Mouse (Mus musculus): ENCODE measurements around the gene Popdc2.
A peak's percentile ranks its signal among the peaks of the same experiment; 100 is the strongest.

Gene Popdc2

DNA sequence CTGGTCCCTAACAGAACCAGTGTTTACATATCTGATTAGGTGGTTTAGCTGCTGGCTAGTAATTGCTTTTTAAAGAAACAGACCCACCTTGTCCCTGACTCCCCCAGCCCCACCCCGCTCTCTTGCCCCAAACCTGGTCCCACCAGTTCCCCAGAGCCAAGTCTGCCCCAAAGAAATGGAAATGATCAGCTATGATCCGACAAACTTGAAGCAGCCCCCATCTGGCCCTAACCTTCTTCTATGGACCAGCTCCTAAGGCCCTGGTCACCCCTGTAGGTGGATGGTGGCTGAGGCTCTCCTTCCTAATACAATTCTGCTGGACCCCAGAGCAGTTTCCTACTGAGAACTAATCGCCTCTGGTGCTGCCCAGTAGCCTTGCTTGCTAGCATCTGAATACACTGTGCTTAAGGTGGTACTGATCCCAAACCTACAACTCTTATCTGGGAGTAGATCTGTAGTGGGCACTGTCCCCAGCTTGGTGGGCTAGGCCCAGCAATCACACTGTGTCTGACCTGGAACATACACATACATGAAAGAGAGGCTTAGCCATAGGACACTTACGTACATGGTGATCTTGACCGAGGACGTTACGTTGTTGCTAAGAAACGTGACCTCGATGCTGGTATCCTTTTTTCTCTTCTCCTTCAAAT lies 38.4 kb downstream of the Popdc2 start:
- DNase-seq (ENCODE audit: low read depth, low spot score), result no peak

GRCm38 (mm10) chr16:38401468-38401867 lies 39.5 kb downstream of the Popdc2 start:
- DNase-seq (ENCODE audit: low read depth, low spot score), result no peak

- peak; percentile 82 for DNase-seq (ENCODE audit: low read depth, low spot score)
These were observed 41.6 kb downstream of the Popdc2 start for GRCm38 (mm10) chr16:38403639-38404038.

DNA sequence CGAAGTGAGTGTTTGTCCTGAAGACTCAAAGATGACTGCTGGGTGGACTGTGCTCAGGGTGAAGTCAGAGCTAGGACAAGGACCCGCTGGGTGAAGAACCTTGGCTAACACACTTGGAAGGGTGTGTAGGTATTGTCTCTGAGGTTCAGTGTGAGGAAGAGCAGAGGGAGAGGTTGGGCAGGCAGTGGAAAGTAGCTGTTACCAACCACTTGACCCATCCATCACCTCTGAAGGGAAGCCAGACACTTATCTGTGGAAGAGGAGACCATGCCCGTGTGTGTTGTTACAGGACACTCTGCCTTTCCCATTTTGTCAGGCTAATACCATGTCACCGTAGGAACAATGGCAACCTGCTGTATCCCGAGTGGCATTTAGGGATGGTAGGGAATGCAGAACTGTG lies 44.3 kb downstream of the Popdc2 start:
- DNase-seq (ENCODE audit: low read depth, low spot score), result no peak

DNA sequence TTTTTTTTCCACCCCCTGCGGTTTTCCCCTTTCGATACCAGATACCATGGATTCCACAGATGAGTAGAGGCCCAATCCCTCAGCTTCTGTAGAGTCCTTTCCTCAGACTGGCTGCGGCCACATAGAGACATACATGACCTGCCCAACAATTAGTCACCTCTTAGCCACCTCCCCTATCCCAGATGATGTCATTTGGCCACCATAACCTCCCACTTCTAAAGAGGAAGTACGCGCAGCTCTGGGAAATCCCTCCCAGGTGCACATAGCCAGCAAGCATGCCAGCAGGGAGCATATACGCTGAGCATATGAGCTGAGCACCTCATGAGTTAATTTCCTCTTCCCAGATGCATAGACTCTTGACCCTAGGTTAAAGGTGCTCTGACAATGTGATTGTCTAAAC lies 44.7 kb downstream of the Popdc2 start:
- peak; percentile 88 for DNase-seq (ENCODE audit: low read depth, low spot score)

DNA sequence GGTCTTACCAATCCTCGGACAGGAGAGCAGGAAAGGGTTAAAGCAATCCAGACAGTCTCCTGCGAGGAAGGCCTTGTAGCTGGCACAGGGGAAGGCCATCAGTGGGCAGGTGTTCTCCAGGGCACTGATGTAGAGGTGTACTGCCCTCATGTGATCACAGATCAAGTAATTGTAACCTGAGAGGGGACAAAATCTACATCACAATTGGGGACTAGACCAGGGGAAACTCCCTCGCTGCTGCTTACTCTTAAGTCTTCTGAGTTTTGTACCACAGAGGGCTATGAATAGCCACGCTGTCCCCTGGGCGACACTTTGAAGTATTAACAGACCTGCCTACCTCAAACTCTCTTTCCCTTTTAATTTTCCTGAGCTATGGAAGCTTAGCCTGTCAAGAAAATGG lies 45.6 kb downstream of the Popdc2 start:
- DNase-seq (ENCODE audit: low read depth, low spot score), result peak; percentile 88

DNA sequence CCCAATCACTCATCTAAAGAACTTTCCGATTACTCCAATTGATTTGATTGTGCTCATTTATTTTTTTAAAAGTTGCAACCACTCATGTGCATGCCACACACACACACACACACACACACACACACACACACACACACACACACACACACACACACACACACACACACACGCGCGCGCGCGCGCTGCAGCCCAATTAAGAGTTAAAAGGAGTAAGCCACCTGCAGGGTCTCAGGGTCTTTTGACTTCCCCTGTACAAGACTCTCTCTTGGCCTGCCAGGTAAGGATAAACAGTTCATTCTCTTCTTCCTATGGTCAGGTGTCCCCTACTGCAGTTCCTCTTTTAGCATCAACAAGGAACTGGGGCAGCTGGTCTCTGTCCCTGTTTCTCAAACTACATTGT lies 46.4 kb downstream of the Popdc2 start:
- peak; percentile 70 for DNase-seq (ENCODE audit: low read depth, low spot score)

DNA sequence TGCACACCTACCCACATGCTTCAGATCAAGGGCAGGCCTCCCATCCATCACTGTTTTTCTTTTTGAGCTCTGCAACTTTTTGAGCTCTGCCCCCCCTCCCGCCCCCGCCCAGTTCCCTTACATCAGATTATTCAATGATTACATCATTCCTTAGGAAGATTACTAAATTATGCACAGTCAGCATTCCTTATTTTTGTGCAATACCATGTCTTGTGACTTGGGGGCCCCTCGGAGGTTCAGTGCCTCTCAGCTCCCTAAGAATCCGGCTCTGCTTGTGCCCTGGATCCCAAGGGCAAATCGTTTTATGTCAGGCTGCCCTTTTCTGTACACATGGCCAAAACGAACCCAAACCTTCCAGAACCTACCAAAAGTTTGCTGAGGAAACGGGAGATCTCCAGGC lies 52.9 kb downstream of the Popdc2 start:
- DNase-seq (ENCODE audit: low read depth, low spot score), result no peak

GRCm38 (mm10) chr16:38425374-38425773 lies 63.4 kb downstream of the Popdc2 start:
- no peak for DNase-seq (ENCODE audit: low read depth, low spot score)

DNA sequence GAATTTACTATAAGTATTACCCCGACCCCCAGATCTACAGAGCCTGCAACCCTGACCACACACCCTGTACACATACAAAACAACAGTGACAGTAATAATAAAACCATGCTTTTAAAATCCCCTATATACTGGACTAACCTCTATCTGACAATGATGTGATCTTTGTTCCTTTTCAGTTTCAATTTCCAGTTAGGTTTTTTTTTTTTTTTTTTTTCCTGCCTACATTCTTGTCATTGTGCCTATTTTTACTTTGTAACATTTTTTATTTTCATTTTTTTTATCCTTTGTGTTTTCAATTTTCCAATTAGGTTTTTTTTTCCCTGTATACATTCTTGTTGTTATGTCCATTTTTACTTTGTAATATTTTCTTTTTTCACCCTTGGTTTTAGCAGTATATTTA lies 63.8 kb downstream of the Popdc2 start:
- no peak for DNase-seq (ENCODE audit: low read depth, low spot score)
